Mouse (Mus musculus) urinary bladder, postnatal 10 days (tissue): ENCODE results near the gene Smurf2.

Source experiments
- DNase-seq: peaks from one replicate; pipeline ENCODE4 v3.0.0; 2022; ENCODE audit warnings: low spot score

The Smurf2 gene

DNA sequence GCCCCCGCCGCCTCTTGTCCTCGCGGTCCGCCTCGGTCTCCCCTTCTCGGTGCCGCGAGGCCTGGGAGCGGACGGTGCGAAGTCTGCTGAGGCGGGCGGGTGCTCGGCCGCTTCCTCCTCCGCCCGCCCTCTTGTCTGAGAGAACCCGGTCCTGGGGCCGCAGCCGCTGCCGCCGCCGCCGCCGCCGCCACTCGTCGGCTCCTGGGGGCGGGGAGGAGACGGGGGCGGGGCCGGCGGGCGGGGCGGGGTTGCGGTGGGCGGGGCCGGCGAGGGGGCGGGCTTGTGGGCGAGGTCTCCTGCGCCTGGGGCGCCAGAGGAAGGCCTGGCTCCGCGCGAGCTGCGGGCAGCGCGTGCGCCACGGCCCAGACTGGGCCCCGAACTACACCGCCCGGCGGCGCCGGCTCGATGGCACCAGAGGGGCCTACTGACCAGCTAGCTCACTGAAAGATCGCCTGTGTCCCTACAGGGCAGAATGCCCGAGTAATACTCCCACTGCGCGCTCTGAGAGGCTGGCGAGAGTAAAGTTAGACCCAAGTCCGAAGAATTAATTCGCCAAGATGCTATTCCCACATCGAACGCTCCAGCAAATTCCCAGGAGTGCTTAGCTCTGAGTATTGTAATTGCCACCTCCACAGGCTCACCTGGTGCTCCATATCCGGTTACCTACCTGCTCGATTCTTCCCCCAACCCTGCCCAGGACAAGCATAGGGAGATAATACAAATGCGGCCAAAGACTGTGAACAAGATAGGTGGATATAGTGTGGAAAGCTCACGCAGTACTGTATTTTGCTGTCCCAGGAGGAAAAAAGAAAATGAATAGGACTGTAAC, at the start of gene Smurf2:
Smurf2 (minus strand) TSS at position 165 of the 829 bp plus-strand sequence.
- DNase-seq = peak; percentile 52

DNA sequence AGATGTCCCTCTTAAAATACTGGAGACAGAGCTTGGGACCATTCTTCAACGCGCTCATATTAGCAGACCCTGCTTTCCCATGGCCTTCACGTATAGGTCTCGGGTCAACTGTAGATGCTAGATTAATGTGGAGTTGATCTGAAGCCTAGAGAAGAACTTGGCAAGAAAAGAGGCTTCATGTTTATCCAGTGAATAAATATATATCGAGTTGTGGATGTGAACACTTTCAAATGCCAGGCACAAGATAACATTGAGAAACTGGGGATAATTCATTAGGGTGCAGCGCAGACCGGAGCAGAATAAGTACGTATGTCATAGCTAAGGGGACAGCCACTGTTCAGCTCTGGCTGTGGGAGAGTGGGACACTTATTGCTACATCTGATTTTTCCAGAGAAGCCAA, 49.3 kb upstream of the Smurf2 start:
- DNase-seq = no peak

DNA sequence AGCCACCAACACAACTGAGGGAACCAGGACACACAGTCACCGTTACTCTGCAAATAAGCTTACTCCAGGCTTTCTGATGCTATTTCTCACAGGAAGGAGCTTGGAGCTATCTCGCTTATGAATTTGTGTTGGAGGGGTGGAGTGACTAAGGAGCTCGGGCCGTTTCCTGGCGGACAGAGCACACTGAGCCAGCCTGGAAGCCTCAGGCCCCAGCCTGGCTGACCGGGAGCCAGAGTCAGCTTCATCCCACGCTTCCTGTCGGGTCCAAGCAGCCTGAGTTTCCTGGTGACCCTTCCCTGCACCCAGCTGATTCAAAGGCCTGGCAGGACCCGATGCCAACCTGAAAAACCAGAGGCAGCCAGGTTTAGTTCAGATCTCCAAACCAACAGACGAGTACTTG, 47.1 kb upstream of the Smurf2 start:
- DNase-seq = no peak

DNA sequence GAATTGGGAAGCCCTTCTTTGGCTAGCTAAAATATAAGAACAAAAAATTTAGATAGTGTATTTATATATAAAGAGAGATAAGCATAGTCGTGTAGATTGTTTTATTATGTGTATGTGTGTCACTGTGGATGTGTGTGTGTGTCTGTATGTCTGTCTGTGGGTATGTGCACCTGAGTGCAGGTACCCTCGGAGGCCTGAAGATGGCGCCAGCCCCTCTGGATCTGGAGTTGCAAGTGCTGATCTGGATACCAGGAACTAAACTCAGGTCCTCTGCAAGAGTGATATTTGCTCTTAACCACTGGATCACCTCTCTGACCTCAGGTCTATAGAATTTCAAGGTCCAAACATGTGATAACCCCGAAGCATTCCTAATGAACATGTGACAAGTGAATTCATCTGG, 45.4 kb upstream of the Smurf2 start:
- no peak for DNase-seq

DNA sequence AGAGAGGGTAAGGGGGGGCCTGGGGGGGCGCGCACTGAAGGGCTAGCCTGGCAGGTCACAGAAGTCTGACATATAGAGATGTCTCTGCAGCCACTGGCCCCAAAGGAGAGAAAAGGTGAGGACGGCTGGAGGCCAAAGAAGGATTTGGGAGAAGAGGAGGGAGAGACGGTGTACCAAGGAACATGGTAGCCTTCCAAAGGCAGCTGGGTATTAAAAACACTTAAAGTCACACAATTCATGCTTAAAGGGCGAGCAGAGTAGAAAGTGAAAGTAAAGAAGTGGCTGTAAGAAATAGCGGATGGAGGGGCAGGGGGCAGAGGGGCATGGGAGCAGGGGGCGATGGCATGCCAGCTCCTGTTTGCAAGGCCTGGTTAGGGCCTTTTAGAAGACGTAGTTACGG, 41.8 kb upstream of the Smurf2 start:
- no peak for DNase-seq

DNA sequence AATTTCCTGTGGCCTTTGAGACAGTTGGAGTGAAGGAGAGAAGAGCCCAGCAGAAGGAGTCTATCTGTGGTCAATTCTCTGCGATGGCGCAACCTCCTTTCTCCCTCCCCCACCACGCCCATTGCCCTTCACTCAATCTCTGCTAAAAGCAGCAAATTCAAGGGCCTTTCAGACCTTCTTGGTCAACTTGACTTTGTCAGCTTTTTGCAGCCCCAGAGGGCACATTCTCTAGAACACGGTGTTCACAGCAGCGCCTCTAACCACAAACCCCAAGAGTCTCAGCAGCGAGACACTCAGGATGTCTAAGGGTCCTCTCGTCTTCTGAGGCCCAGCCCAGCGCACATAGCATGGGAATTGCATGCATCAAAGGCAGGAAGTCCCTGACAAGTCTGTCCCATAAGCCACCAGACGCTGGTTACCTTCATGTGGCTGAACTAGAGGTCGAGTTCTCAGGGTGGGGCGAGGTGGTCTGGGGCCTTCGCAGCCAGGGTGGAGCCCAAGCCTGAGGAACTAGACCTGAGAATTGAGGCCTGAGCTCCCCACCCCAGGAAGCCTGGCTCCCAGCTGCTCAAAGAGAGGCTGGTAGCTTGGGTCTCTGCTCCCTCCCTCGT, 41.1 kb upstream of the Smurf2 start:
- DNase-seq = no peak

DNA sequence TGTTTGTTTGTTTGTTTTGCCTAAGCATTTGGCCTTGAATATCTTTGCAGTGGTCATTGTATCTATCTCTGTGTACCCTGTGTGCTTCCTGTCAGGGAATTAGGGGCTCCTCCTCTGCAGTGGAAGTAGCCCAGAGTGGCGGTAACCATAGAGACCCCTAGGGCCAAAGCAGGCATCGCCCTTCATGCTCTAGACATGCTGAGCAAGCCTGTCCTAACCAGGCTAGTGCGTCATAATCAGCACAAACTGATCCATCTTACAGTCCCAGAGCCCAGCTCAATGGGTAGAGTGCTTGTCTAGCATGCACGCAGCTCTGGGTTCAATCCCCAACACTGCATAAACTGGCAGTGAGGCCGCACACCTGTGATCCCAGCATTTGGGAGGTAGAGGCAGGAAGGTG, 38.6 kb upstream of the Smurf2 start:
- no peak for DNase-seq

DNA sequence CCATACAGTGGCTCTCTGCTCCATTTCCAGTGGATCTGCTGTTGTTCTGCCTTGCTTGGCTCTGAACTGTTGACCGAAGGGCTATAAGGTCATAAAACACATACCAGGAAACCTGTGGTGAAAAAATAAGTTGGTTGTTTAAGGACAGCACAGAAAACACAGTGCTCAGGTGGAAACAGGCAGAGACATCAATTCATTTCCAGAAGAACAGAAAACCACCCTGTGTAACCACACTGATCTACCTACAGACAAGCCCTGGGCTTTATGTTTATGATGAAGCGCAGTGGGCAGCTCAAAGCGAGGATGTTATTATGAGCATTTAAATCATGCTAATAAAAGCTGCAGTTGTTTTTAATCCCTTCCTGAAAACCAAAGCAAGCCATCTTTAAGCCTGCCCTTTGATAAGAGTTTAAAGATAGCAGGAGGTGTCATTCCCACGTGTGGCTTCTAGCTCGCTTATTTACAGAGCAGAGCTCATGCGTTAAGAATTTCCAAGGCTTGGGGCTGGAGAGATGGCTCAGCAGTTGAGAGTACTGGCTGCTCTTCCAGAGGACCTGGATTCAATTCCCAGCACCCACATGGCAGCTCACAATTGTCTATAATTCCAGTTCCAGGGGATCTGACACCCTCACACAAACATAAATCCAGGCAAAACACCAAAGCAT, 38.0 kb upstream of the Smurf2 start:
- DNase-seq = no peak

DNA sequence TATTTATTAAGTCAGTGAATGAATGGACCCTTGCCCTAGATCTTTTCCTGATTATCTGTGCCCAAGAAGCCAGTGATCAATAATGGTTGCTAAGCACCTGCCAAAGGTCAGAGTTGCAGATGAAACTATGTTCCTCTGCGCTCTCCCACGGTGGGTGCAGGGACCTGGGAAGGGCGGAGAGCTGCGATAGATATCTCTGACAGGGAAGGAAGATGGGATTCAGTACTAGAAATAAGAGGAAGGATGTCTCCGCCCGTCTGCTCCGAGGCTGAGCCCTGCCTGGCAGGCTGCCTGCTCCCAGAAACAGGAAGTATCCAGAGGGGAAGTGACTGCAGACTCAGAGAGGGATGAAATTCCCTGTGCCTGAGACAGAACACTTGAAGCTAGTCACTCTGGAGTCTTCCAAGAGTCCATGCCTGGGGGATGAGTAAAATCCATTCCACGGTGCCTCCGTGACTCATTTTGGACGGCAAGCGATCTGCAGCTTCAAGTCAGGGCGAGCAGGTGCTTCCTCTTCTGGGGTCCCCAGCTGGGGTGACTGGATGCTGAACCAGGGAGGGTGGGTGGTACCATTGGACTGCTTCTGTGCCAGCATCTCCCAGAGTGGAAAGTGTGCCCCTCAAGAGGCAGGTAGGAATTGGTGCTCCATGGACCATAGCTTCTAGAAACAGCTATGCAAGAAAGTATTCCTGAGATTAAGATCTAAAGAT, 36.9 kb upstream of the Smurf2 start:
- DNase-seq = peak; percentile 22

DNA sequence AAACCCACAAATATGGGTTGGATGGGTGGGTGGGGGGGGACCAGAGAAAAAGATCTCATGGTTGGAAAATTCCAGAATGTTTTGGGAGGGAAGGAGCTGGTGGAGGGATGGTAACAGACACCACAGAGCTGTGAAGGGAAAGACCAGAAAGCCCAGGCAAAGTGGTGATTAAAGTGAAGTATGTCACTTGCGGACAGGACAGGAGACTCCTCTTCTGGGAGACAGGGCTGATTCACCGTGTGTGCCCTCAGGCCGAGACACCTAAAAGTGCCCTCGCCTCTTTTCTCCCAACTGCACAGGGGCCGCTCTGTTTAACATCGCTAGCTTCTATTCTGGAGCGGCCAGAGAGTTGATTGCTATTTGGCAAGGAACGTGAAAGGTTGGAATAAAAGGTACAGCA, 34.1 kb upstream of the Smurf2 start:
- no peak for DNase-seq

DNA sequence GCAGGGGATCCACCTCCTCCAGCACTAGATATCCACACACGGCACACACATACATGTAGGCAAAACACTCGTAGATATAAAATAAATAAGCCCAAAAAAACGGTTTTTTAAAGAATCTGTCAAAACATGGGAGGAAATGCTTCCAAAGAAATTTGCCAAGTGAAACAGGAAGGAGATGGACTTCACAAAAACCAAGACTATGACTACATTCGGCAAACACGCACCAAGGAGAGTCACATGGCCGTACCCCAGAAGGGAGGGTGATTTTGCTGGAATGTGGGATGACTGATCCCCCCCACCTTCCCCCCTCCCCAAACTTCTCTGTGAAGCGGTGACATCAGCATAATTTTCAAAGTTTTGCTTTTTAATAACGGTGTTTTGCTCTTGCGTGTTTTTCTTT, 33.6 kb upstream of the Smurf2 start:
- DNase-seq = no peak

DNA sequence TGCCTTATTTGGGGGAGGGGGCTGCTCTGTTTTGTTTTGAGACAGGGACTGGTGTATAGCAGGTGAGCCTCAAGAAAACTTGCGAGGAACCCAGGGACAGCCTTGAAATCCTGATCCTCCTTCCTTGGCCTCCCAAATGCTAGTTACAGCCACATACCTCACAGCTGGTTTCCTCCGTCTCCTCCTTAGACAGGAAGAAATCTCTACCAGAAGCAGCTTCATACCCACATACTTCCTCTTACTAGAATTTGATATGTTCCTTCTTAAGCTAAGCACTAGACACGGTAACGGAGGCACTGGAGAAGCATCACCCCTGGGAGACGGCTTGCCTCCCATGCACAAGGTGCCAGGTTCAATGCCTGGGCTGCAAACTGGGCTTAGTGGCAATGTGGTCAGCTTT, 16.8 kb upstream of the Smurf2 start:
- DNase-seq = no peak

DNA sequence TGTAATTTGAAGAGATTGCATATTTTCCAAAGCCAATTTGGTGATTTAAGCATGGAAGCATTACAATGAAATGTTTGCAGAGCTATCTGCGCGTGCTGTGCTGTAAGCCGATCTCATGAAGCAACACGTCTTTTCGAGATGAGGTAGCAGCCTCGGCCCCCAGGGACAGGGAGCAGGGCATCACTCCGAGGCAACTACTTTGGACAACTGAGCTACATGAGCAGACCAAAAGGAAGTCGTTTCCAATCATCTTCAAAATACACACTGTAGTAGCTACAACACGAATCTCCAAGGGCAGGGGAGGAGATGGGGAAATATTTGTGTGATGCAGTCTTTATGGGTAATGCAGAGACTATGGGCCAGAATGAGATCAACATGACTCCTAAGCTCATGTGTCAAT, 9.9 kb upstream of the Smurf2 start:
- no peak for DNase-seq

DNA sequence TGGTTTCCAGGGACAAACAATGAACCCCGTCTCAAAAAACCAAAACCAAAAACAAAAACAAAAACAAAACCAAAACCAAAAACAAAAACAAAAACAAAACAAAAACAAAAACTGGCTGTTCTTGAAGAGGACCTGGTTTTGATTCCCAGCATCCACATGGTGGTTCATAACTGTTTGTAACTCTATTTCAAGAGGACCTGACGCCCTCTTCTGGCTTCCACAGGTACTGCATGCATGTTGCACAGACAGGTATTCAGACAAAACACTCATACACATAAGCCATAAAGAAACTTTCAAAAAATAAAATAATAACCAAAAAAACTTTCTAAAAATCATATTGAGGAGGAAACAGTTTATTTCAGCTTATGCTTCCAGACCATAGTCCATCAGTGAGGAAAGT, 8.4 kb upstream of the Smurf2 start:
- DNase-seq = no peak

DNA sequence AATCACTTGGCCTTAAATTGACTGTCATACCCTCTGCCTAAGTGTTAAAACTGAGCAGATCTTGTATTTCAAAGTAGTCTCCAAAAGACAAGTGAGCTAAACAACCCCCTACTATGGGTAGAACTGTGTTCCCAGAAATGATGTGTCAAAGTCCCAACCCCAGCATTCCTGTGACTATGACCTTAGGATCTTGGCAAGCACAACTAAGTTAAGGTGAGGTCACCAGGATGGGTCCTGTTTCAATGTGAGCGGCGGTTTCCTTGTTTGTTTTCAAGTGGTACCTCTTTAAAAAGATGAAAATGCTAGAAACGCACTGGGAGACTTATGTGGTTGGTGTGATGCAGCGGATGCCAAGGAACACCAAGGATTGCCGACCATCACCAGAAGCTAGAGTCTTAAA, 7.4 kb upstream of the Smurf2 start:
- no peak for DNase-seq

DNA sequence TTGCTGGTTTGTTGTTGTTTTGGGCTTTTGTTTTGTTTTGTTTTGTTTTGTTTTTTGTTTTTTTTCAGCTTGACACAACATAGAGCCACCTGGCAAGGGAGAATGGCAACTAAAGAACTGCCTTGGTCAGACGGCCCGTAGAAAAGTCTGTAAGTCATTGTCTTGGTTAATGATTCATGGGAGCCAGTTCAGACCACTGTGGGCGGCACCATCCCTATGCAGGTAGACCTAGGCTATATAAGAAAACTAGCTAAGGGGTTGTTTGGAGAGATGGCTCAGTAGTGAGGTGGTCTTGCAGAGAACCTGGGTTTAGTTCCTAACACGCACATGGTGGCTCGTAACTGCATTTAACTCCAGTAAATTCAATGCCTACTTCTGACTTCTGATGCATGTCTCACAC, 6.7 kb upstream of the Smurf2 start:
- DNase-seq = no peak

DNA sequence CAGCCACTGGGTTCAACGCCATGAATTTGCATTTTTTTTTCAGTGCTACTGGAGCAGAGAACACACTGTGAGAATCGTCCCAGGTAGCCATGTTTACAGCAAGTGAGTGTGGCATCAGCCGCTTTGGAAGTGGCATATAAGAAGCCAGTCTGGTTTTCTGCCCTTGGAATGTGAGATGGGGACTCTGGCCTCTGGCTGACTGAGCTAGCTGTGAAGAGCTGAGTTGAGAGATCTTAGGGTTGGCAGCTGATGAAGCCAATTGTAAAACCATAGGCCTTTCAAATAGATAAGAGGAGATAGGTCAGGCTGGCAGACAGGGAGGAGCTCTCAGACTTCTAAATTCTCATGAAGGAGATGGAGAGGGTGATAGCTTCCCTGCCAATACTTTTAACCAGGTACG, 6.2 kb upstream of the Smurf2 start:
- DNase-seq = no peak

DNA sequence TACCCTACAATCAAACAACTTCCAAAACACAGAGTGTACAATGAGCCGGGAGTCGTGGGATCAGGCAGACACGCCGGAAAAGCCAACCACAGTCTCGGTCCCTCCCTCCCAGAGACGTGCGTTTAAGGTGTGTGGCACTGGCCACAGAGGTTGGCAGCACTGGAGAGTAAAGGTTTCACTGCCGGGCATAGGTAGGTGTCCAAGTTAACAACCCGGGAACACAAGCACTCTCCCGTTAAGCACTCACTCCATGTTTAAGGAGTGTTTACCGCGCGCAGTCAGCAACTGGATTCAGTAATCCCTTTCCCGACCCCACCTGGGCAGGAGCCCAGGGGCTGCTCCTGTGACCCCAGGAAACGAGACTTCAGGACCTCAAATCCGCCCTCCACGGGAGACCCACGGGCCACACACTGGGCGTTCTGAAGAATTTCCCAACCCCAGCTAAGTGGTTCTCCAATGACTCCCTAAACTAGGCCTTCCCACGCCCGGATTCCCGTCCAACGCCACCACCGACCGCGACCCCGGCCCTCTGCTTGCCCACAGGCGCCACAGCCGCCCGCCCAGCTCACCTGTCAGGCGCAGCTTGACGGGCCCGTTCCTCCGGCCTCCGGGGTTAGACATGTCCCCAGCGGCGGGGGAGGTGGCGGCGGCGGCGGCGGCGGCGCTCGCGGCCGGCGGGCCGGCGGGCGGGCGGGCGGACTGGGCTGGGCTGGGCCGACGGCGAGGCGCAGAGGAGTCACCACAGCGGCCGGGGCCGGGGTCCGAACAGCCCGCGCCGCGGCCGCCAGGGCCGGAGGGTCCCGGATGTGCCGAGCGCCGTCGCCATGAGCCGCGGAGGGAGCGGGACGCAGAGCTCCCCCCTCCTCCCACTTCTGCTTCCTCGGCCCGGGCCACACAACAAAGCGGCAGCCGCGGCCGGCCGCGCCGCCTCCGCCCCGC, 634 bp downstream of the Smurf2 start:
- peak; percentile 16 for DNase-seq

DNA sequence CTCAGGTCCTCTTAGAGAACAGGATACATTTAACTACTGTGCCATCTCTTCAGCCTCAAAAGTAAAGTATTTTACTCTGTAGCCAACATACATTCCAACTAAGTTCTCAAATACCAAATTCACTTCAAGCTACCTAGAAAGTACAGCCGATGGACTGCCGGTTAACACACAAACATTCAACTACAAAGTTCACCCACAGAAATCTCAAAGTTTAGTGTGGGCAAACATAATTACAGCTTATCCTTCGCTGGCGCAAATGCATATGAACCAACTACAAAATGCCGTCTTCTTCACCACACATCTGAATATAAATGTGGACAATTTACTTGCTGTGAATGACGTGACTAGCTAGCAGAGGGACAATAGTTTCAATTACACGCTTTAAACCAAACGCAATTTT, 1.6 kb downstream of the Smurf2 start:
- no peak for DNase-seq

DNA sequence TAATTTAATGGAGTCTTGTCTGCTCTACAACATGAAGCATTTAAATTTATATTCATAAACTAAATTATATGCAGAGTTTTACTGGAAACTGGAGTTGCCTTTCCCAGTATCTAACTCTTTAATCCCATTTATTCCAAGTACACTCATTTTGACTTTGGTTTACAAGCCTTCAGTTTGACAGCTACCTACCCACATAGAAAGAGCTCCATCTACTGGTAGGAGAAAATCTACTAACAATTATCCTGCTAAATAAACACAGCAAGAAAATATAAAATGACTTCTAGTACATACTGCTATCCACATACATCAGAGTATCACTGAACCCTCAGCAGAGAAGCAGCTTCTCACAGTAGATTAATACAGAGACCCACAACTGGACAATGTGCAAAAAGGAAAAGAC, 9.3 kb downstream of the Smurf2 start:
- DNase-seq = no peak

DNA sequence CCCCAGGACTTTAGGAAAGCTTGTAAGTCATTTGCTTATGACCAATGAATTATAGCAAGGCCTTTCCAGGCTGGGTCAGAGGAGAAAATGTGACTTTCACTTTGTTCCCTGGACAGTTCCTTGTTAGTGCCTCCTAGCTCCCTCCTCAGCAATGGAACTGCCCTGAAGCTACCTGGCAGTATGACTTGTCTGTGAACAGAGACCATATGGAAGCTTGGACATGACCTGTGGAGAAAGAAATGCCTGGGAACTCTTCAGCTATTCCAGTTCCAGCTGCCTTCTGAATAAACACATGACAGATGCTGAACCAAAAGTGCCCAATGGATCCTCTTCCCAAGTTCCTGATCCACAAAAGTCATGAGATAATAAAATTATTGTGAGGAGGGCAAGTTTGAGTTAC, 12.5 kb downstream of the Smurf2 start:
- DNase-seq = no peak

DNA sequence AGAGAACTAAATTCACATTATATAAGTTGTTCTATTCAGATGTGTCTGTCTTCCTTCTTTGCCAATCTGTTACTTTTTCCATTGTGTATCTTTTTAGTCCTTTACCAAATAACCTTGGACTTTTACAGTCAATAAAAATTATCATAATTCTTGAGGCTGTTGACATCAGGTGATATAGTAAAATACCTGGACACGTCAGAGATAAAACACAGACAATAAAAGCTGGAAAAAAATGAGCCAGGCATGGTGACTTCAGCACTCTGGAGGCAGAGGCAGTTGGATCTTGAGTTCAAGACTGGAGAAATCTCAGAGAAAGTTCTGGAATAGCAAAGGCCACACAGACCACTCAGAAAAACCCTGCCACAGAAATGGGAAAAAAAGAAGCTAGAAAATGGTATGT, 13.3 kb downstream of the Smurf2 start:
- DNase-seq = no peak
